Mouse (Mus musculus) thymus, adult 2 months (tissue): ENCODE data around the gene Prelid3b.

Source experiments
- CTCF ChIP-seq: fragments of 200-500 bp; IDR thresholded peaks from 2 replicates; pipeline ENCODE4 v1.5.1; 2012; ENCODE audit warnings: mild to moderate bottlenecking, control low read depth, low read length, moderate library complexity, borderline replicate concordance; ENCODE audit not compliant: control insufficient read depth, poor library complexity, insufficient read depth; ENCODE audit errors: extremely low read depth
- POLR2A ChIP-seq: fragments of 200-500 bp; IDR thresholded peaks from 2 replicates; pipeline ENCODE4 v1.6.1; 2012; ENCODE audit warnings: mild to moderate bottlenecking, low read length, control low read depth, moderate library complexity; ENCODE audit not compliant: control insufficient read depth, poor library complexity, insufficient read depth; ENCODE audit errors: extremely low read depth

DNA sequence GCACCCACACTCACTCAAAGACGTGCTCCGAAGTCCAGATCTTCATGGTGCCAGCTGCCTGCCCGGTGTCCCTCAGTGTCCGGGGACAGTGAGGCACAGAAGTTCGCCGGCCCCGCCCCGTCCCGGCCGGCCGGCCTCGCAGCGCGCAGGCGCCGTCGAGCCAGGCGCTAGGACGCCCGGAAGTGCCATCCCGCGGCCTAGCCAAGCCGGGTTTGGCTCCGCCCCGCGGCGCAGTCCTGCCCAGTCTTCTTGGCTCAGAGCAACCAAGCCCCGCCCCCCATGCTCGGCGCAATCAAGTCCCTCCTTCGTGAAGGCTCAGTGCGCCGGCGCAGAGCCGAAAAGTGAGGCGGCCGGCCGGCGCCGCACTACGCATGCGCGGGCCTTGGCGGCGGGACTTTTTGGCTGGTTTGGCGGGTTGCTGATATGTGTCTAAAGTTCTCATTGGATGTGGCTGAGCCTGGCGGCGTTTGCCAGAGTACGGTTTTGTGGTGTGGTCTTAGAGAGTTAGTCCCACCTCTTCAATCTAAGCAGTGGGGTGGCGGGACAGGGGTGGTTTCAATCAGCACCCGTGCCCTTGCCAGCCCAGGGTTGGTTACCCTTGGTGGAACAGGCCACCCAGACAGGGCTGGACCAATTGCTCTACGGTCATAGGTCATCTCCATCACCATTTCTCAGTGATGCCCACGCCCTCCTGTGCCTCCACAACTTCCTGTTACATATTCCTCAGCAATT lies at the start of gene Prelid3b:
- TF ChIP-seq POLR2A (peak; percentile 83), CTCF (peak; percentile 64; the same call in 1 of the 2 replicates)
